Mouse (Mus musculus) stomach, embryonic 16.5 days (tissue): ENCODE results near the gene Grin2d. TPM values are rescaled to one million over a fixed set of nuclear protein-coding genes. Genes with fewer than 3 reads are reported as not detected.

Experiments used
- ATAC-seq: fragments of 200-750 bp; cut with Nextera tagmentation; 2 replicates; pipeline ENCODE4 v1.8.0; 2017; ENCODE audit warnings: moderate number of reproducible peaks, moderate TSS enrichment; ENCODE audit not compliant: insufficient read depth, low FRiP score
- H3K27ac ChIP-seq: fragments of 300-500 bp; sonication (generic); 2 replicates; pipeline ENCODE4 v1.5.1; 2014; ENCODE audit warnings: low read length
- H3K27me3 ChIP-seq: fragments of 300-500 bp; sonication (generic); 2 replicates; pipeline ENCODE4 v1.6.1; 2014; ENCODE audit warnings: low read length, control low read depth, mixed read lengths; ENCODE audit not compliant: control insufficient read depth, insufficient read depth
- H3K36me3 ChIP-seq: fragments of 300-500 bp; sonication (generic); 2 replicates; pipeline ENCODE4 v1.6.1; 2014; ENCODE audit warnings: low read length; ENCODE audit not compliant: control insufficient read depth, insufficient read depth
- H3K4me1 ChIP-seq: fragments of 300-500 bp; sonication (generic); 2 replicates; pipeline ENCODE4 v1.6.1; 2014; ENCODE audit warnings: low read length, control low read depth, mixed read lengths; ENCODE audit not compliant: control insufficient read depth, insufficient read depth
- H3K4me2 ChIP-seq: fragments of 300-500 bp; sonication (generic); 2 replicates; pipeline ENCODE4 v1.6.1; 2014; ENCODE audit warnings: low read depth, low read length, mixed read lengths
- H3K4me3 ChIP-seq: fragments of 300-500 bp; sonication (generic); replicated peaks from 2 replicates; pipeline ENCODE4 v1.5.1; 2014; ENCODE audit warnings: mild to moderate bottlenecking, low read length
- H3K9ac ChIP-seq: fragments of 300-500 bp; sonication (generic); 2 replicates; pipeline ENCODE4 v1.6.1; 2014; ENCODE audit warnings: low read length
- H3K9me3 ChIP-seq: fragments of 300-500 bp; sonication (generic); replicated peaks from 2 replicates; pipeline ENCODE4 v1.6.1; 2016; ENCODE audit warnings: low read length, control low read depth; ENCODE audit not compliant: control insufficient read depth
- WGBS: fragments of 180-500 bp; shearing (Covaris S2); extraction: QIAGEN DNeasy Blood & Tissue Kit; methylation state at CpG from one replicate; pipeline ENCODE4 v1.1.7; 2014; 5-methylcytosine and 5-hydroxymethylcytosine counted together
- polyA plus RNA-seq: library from polyadenylated mRNA; unstranded; fragments of >200 nt; fragmentation: Nextera tagmentation; extraction: Ambion mirVana; gene quantifications from 2 replicates; pipeline ENCODE4 v1.2.1, GENCODE M21; 2015

The Grin2d gene
- polyA plus RNA-seq, 1 experiment from 2014 or later: 0.23 TPM

GRCm38 (mm10) chr7:45842950-45843744 lies 35.0 kb downstream of the Grin2d start:
- Histone ChIP-seq H3K4me3 (no peak overlapping the region), H3K4me1 (no peaks in the 10 kb centered on the region), H3K9ac (no peak overlapping the region), H3K4me2 (no peak overlapping the region), H3K27ac (no peak overlapping the region), H3K36me3 (no peaks in the 10 kb centered on the region), H3K27me3 (peaks cover 4% of the 10 kb centered on the region; the same call in 1 of the 2 replicates), H3K9me3 (no peaks in the 10 kb centered on the region)
- WGBS: 82% methylated on average over 10 of the region's 10 CpGs
- no peak for ATAC-seq

DNA sequence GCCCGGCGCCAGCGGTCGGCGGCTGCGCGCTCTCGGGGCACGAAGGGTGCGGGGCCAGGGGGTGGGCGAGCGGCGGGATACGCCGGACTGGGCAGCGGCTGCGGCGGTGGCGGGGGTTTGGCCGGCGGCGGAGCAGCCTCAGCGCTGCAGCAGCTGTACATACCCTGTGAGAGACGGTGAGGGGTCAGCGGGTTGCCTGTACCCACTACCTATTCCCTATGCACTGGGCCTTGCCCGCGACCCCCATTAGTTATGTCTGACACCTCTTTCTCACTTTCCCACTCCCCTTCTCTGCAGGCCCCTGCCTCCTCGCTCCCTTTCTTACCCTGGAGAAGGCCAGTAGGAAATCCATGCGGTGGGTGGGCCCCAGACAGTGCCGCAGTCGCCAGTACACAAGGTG lies 44.3 kb downstream of the Grin2d start:
- H3K4me1 ChIP-seq: peaks cover 16% of the 10 kb centered on the region; the same call in 1 of the 2 replicates
- H3K4me3 ChIP-seq: peak overlapping the region; percentile 50
- H3K4me2 ChIP-seq: peak overlapping the region; percentile 64
- WGBS: 3% methylated on average over 27 of the region's 31 CpGs
- H3K27ac ChIP-seq: no peak overlapping the region
- H3K9ac ChIP-seq: peak overlapping the region; percentile 67
- H3K27me3 ChIP-seq: peaks cover 34% of the 10 kb centered on the region
- no peaks in the 10 kb centered on the region for H3K9me3 ChIP-seq
- no peak for ATAC-seq
- no peaks in the 10 kb centered on the region for H3K36me3 ChIP-seq

- peaks cover 34% of the 10 kb centered on the region for H3K27me3 ChIP-seq
- under 1% methylated on average over 85 of the region's 86 CpGs for WGBS
Observed at GRCm38 (mm10) chr7:45833148-45833790, 44.9 kb downstream of the Grin2d start.

DNA sequence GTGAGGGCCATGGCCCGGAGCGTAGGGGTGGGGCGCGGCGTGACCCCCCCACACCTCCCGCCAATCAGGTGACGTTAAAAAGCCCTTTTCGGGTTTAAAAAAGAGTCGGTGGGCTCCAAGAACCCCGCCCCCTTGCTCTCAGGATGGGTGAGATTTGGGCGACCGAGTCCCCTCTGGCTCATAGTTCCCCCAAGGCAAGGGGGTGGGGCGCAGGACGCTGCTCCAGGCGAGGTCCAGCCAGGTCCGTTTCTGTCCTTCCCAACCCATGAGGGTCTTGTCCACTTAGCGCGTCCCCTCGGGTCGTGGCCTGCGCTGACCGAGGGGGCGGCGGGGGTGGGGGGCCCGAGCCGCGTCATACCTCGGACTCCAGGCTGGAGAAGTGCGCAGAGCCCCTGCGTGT lies 45.8 kb downstream of the Grin2d start:
- no peaks in the 10 kb centered on the region for H3K9me3 ChIP-seq
- WGBS: 9% methylated on average over 30 of the region's 30 CpGs
- ATAC-seq: no peak
- no peak overlapping the region for H3K27ac ChIP-seq
- peaks cover 6% of the 10 kb centered on the region; the same call in 1 of the 2 replicates for H3K36me3 ChIP-seq
- peak overlapping the region; percentile 50 for H3K4me3 ChIP-seq
- peak overlapping the region; percentile 67 for H3K9ac ChIP-seq
- peak overlapping the region; percentile 64 for H3K4me2 ChIP-seq
- H3K4me1 ChIP-seq: peaks cover 16% of the 10 kb centered on the region; the same call in 1 of the 2 replicates
- H3K27me3 ChIP-seq: peaks cover 34% of the 10 kb centered on the region

More at GRCm38 (mm10) chr7:45833148-45833790, 44.9 kb downstream of the Grin2d start:
- Histone ChIP-seq H3K36me3 (no peaks in the 10 kb centered on the region), H3K9ac (peak overlapping the region; percentile 67), H3K27ac (no peak overlapping the region), H3K9me3 (no peaks in the 10 kb centered on the region), H3K4me1 (peaks cover 16% of the 10 kb centered on the region; the same call in 1 of the 2 replicates), H3K4me2 (peak overlapping the region; percentile 64), H3K4me3 (peak overlapping the region; percentile 50)
- ATAC-seq: peak; percentile 2; the same call in 1 of the 2 replicates

GRCm38 (mm10) chr7:45831128-45831525 lies 47.1 kb downstream of the Grin2d start:
- H3K27ac ChIP-seq: peak overlapping the region; percentile 62; the same call in 1 of the 2 replicates
- H3K9ac ChIP-seq: peak overlapping the region; percentile 86; the same call in 1 of the 2 replicates
- H3K4me1 ChIP-seq: peaks cover 16% of the 10 kb centered on the region; the same call in 1 of the 2 replicates
- peak overlapping the region; percentile 97 for H3K4me2 ChIP-seq
- ATAC-seq: no peak
- peaks cover 6% of the 10 kb centered on the region; the same call in 1 of the 2 replicates for H3K36me3 ChIP-seq
- no peaks in the 10 kb centered on the region for H3K9me3 ChIP-seq
- 19% methylated on average over 5 of the region's 5 CpGs for WGBS
- H3K27me3 ChIP-seq: peaks cover 34% of the 10 kb centered on the region
- peak overlapping the region; percentile 99 for H3K4me3 ChIP-seq

DNA sequence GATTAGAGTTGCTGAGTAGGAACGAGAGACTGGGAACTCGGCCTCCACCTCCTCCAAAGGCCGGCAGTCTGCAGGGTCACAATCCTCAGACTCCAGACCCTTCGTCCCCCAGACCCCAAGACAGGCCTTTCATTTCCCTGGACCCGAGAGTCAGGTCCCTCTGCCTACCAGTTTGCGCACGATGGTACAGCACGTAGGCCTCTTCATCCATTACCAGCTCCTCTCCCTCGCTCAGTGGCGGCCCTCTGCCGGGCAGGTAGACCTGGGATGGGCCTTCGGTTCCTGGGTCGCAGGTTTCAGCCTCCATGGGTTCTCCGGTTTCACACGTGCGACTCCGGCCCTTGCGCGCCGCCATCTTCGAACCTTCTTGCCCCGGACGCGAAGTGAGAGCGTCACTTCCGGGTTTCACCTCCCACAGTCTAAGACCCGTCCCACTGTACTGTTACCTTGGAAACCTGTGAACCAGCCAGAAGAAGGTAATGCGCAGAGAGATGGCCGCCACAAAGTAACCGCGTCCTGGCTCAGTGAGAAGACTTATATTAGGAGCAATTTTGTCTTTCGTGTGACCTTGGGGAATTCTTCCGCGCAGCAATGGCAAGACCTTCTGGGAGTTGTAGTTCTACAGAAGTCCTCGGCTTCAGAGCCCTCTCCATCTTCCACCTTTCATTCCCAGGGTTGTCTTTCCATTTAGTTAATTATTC lies 47.6 kb downstream of the Grin2d start, which contains the start of gene Grwd1:
TSS of gene Grwd1 (minus strand) at position 518 of the 701 bp plus-strand sequence.
- WGBS: under 1% methylated on average over 35 of the region's 35 CpGs
- Histone ChIP-seq H3K27ac (peak within 1 kb of the TSS; percentile 62), H3K4me3 (peak within 1 kb of the TSS; percentile 99), H3K27me3 (peaks cover 34% of the 10 kb centered on the region), H3K4me2 (peak within 1 kb of the TSS; percentile 97), H3K9me3 (no peaks in the 10 kb centered on the region), H3K36me3 (peaks cover 11% of the 10 kb centered on the region; the same call in 1 of the 2 replicates), H3K4me1 (peaks cover 16% of the 10 kb centered on the region; the same call in 1 of the 2 replicates), H3K9ac (peak within 1 kb of the TSS; percentile 86)
- ATAC-seq: peak; percentile 87

GRCm38 (mm10) chr7:45826631-45827030 lies 51.5 kb downstream of the Grin2d start:
- 92% methylated on average over 7 of the region's 7 CpGs for WGBS
- H3K9ac ChIP-seq: no peak overlapping the region
- H3K4me3 ChIP-seq: no peak overlapping the region
- H3K36me3 ChIP-seq: peaks cover 25% of the 10 kb centered on the region
- peaks cover 8% of the 10 kb centered on the region; the same call in 1 of the 2 replicates for H3K4me1 ChIP-seq
- no peaks in the 10 kb centered on the region for H3K9me3 ChIP-seq
- no peak overlapping the region for H3K27ac ChIP-seq
- H3K27me3 ChIP-seq: no peaks in the 10 kb centered on the region; the same call in 1 of the 2 replicates
- H3K4me2 ChIP-seq: no peak overlapping the region
- no peak for ATAC-seq

DNA sequence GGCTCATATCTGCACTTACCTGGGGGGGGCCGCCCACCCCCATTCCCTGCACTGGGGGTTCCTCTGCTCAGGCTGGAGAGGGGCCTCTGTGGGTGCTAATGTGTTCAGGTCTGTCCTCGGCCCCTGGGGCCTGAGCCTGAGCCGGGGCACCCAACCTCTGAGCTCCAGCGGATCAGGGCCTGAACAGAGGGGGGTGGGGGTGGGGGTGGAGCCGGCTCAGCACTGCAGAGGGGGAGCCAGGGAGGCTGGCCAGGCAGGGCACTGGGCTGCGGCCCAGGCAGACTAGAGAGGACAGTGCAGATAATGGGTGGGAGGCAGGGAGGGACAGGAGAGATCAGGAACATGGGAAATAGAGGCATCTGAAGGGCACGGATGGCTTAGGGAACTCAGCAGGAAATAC lies 53.6 kb downstream of the Grin2d start, which contains the start of gene Kcnj14:
TSS of gene Kcnj14 (minus strand) at position 185 of the 400 bp plus-strand sequence.
- no peak within 1 kb of the TSS for H3K27ac ChIP-seq
- no peak within 1 kb of the TSS for H3K9ac ChIP-seq
- no peak within 1 kb of the TSS for H3K4me2 ChIP-seq
- peaks cover 25% of the 10 kb centered on the region for H3K36me3 ChIP-seq
- H3K4me3 ChIP-seq: no peak within 1 kb of the TSS
- no peaks in the 10 kb centered on the region for H3K9me3 ChIP-seq
- 70% methylated on average over 7 of the region's 7 CpGs for WGBS
- no peak for ATAC-seq
- H3K4me1 ChIP-seq: peaks cover 1% of the 10 kb centered on the region; the same call in 1 of the 2 replicates
- H3K27me3 ChIP-seq: no peaks in the 10 kb centered on the region
